Mouse (Mus musculus) gastrocnemius, postnatal 14 days (tissue): ENCODE data around the gene Sowaha. TPM values are rescaled to one million over a fixed set of nuclear protein-coding genes. Genes with fewer than 3 reads are reported as not detected.

Experiments used
- total RNA-seq, 2 experiments: library from RNA; stranded (reverse); gene quantifications; 2 replicates each; pipeline ENCODE4 v1.2.3; 2021

Sowaha gene
- total RNA-seq, 2 experiments from 2014 or later: 0.11 to 0.12 TPM

Other genes starting within 250 kb of the Sowaha start
- 100 to 1,000 TPM in 1 of 2 experiments, 10 to 100 TPM in 1; 94.8 to 113 TPM for gene Hspa4, start 179.8 kb downstream of the Sowaha start, total RNA-seq
- 1 to 10 TPM; 7.4 to 8.7 TPM for gene Zcchc10, start 155.6 kb downstream of the Sowaha start, total RNA-seq
- gene Aff4, start 129.4 kb downstream of the Sowaha start, total RNA-seq: 10 to 100 TPM; 82.6 to 94.5 TPM
- gene Leap2, start 57.1 kb downstream of the Sowaha start, total RNA-seq: not detected
- 1,000 to 10,000 TPM; 1,068 to 1,224 TPM for gene Uqcrq, start 49.4 kb downstream of the Sowaha start, total RNA-seq
- gene Gdf9, start 49.3 kb downstream of the Sowaha start, total RNA-seq: under 1 TPM; 0.33 to 0.68 TPM
- not detected for gene Gm10447, start 23.2 kb downstream of the Sowaha start, total RNA-seq
- gene Shroom1, start 23.1 kb downstream of the Sowaha start, total RNA-seq: under 1 TPM; 0.31 to 0.38 TPM
- gene Gm9837, start 9.8 kb downstream of the Sowaha start, total RNA-seq: not detected
- gene Gm9945, start 108 bp downstream of the Sowaha start, total RNA-seq: not detected
- 10 to 100 TPM; 25.6 to 31.3 TPM for gene Sept8, start 39.0 kb upstream of the Sowaha start, total RNA-seq
- gene Kif3a, start 87.1 kb upstream of the Sowaha start, total RNA-seq: 1 to 10 TPM; 6.8 to 7.4 TPM
- not detected for gene Il4, start 138.4 kb upstream of the Sowaha start, total RNA-seq
- not detected for gene Il13, start 154.4 kb upstream of the Sowaha start, total RNA-seq
- 1 to 10 TPM; 5.2 to 6.7 TPM for gene Rad50, start 227.0 kb upstream of the Sowaha start, total RNA-seq
- gene Il5, start 240.5 kb upstream of the Sowaha start, total RNA-seq: not detected